Mouse (Mus musculus) liver, postnatal 0 days (tissue): ENCODE measurements at regions not wholly inside any gene's neighbourhood (a gene's known extent, or its start where the extent isn't known, plus 50 kb on each side); places are given as distances from the start of the nearest gene placed in this dataset.
A peak's percentile ranks its signal among the peaks of the same experiment; 100 is the strongest.

ENCODE experiments used
- ATAC-seq: fragments of 200-750 bp; cut with Nextera tagmentation; 2 replicates; pipeline ENCODE4 v1.8.0; 2017; ENCODE audit warnings: mild to moderate bottlenecking, moderate library complexity
- DNase-seq: peaks from one replicate; pipeline ENCODE4 v3.0.0-alpha.2; 2016
- H3K27ac ChIP-seq: fragments of 300-500 bp; sonication (generic); 2 replicates; pipeline ENCODE4 v1.5.1; 2014; ENCODE audit warnings: antibody characterized with exemption, moderate library complexity, mild to moderate bottlenecking, low read depth
- H3K27me3 ChIP-seq: fragments of 300-500 bp; sonication (generic); 2 replicates; pipeline ENCODE4 v1.6.1; 2014; ENCODE audit warnings: low read length, control low read depth, mixed read lengths; ENCODE audit not compliant: insufficient read depth
- H3K36me3 ChIP-seq: fragments of 300-500 bp; sonication (generic); replicated peaks from 2 replicates; pipeline ENCODE4 v1.6.1; 2014; ENCODE audit warnings: mild to moderate bottlenecking, control low read depth, low read length, moderate library complexity, mixed read lengths; ENCODE audit not compliant: insufficient read depth
- H3K4me1 ChIP-seq: fragments of 300-500 bp; sonication (generic); 2 replicates; pipeline ENCODE4 v1.6.1; 2014; ENCODE audit warnings: antibody characterized with exemption, mild to moderate bottlenecking, control low read depth; ENCODE audit not compliant: insufficient read depth
- H3K4me2 ChIP-seq: fragments of 300-500 bp; sonication (generic); 2 replicates; pipeline ENCODE4 v1.6.1; 2014; ENCODE audit warnings: low read depth, mild to moderate bottlenecking, low read length, moderate library complexity, mixed read lengths
- H3K4me3 ChIP-seq: fragments of 300-500 bp; sonication (generic); 2 replicates; pipeline ENCODE4 v1.5.1; 2014; ENCODE audit warnings: low read depth, low read length
- H3K9ac ChIP-seq: fragments of 300-500 bp; sonication (generic); replicated peaks from 2 replicates; pipeline ENCODE4 v1.6.1; 2014; ENCODE audit warnings: mild to moderate bottlenecking, moderate library complexity
- H3K9me3 ChIP-seq: fragments of 300-500 bp; sonication (generic); 2 replicates; pipeline ENCODE4 v1.6.1; 2016; ENCODE audit warnings: mild to moderate bottlenecking, control low read depth, low read length, mixed read lengths
- CTCF ChIP-seq: sonication (generic); IDR thresholded peaks from 2 replicates; pipeline ENCODE4 v1.5.1; 2016; ENCODE audit warnings: antibody characterized with exemption, low read depth
- EP300 ChIP-seq: IDR thresholded peaks from 2 replicates; pipeline ENCODE4 v1.6.1; 2016; ENCODE audit warnings: antibody characterized with exemption, low read depth, mild to moderate bottlenecking
- WGBS: fragments of 180-500 bp; shearing (Covaris S2); extraction: QIAGEN DNeasy Blood & Tissue Kit; methylation state at CpG from one replicate; pipeline ENCODE4 v1.1.7; 2014; ENCODE audit not compliant: insufficient replicate concordance; 5-methylcytosine and 5-hydroxymethylcytosine counted together

GRCm38 (mm10) chr5:4535951-4536350, 221.9 kb downstream of the Fzd1 start:
- no peak overlapping the region for H3K4me3 ChIP-seq
- no peak overlapping the region for H3K9ac ChIP-seq
- H3K27me3 ChIP-seq: no peaks in the 10 kb centered on the region
- WGBS: 69% methylated on average over 8 of the region's 8 CpGs
- no peak for TF ChIP-seq EP300
- no peak for TF ChIP-seq CTCF
- ATAC-seq (no peak), DNase-seq (no peak)
- H3K4me2 ChIP-seq: no peak overlapping the region
- H3K36me3 ChIP-seq: no peaks in the 10 kb centered on the region
- no peak overlapping the region for H3K27ac ChIP-seq
- no peaks in the 10 kb centered on the region for H3K4me1 ChIP-seq
- H3K9me3 ChIP-seq: no peaks in the 10 kb centered on the region

- H3K4me2 ChIP-seq: no peak overlapping the region
- no peak for TF ChIP-seq EP300
- no peak for TF ChIP-seq CTCF
- no peak overlapping the region for H3K4me3 ChIP-seq
- ATAC-seq: no peak
- H3K4me1 ChIP-seq: no peaks in the 10 kb centered on the region
- no peaks in the 10 kb centered on the region for H3K36me3 ChIP-seq
- no peak for DNase-seq
- 66% methylated on average over 2 of the region's 2 CpGs for WGBS
- H3K9me3 ChIP-seq: no peaks in the 10 kb centered on the region
- H3K27ac ChIP-seq: no peak overlapping the region
- H3K27me3 ChIP-seq: no peaks in the 10 kb centered on the region
- H3K9ac ChIP-seq: no peak overlapping the region
Observed at GRCm38 (mm10) chr5:4534512-4534911, 223.3 kb downstream of the Fzd1 start.

- H3K4me2 ChIP-seq: no peak overlapping the region; the same call in 1 of the 2 replicates
- H3K9ac ChIP-seq: no peak overlapping the region
- ATAC-seq (peak; percentile 81), DNase-seq (peak; percentile 34)
- no peak overlapping the region for H3K4me3 ChIP-seq
- H3K9me3 ChIP-seq: no peaks in the 10 kb centered on the region
- WGBS: 31% methylated on average over 10 of the region's 10 CpGs
- H3K27me3 ChIP-seq: no peaks in the 10 kb centered on the region
- TF ChIP-seq CTCF (no peak), EP300 (peak; percentile 34; the same call in 1 of the 2 replicates)
- H3K36me3 ChIP-seq: no peaks in the 10 kb centered on the region
- peak overlapping the region; percentile 35; the same call in 1 of the 2 replicates for H3K27ac ChIP-seq
- no peaks in the 10 kb centered on the region for H3K4me1 ChIP-seq
Observed at GRCm38 (mm10) chr5:4530236-4531067, 227.4 kb downstream of the Fzd1 start.

- Histone ChIP-seq H3K36me3 (no peaks in the 10 kb centered on the region), H3K4me1 (no peaks in the 10 kb centered on the region), H3K27ac (no peak overlapping the region), H3K9ac (no peak overlapping the region), H3K9me3 (no peaks in the 10 kb centered on the region), H3K27me3 (no peaks in the 10 kb centered on the region), H3K4me3 (no peak overlapping the region), H3K4me2 (no peak overlapping the region)
- ATAC-seq (no peak), DNase-seq (no peak)
- 64% methylated on average over 9 of the region's 9 CpGs for WGBS
- no peak for TF ChIP-seq CTCF
- TF ChIP-seq EP300: no peak
Observed at GRCm38 (mm10) chr5:4526042-4526815, 231.6 kb downstream of the Fzd1 start.

GRCm38 (mm10) chr5:4500599-4500998, 257.2 kb downstream of the Fzd1 start:
- no peak overlapping the region for H3K4me3 ChIP-seq
- 69% methylated on average over 3 of the region's 3 CpGs for WGBS
- TF ChIP-seq CTCF: no peak
- no peaks in the 10 kb centered on the region for H3K36me3 ChIP-seq
- no peaks in the 10 kb centered on the region for H3K4me1 ChIP-seq
- H3K9me3 ChIP-seq: no peaks in the 10 kb centered on the region
- H3K27me3 ChIP-seq: no peaks in the 10 kb centered on the region
- ATAC-seq (no peak), DNase-seq (no peak)
- no peak overlapping the region for H3K9ac ChIP-seq
- no peak overlapping the region for H3K4me2 ChIP-seq
- no peak overlapping the region for H3K27ac ChIP-seq

GRCm38 (mm10) chr5:4499036-4499435, 258.8 kb downstream of the Fzd1 start:
- no peak overlapping the region for H3K4me3 ChIP-seq
- no peak overlapping the region for H3K9ac ChIP-seq
- DNase-seq: no peak
- TF ChIP-seq CTCF: no peak
- TF ChIP-seq EP300: no peak
- no peaks in the 10 kb centered on the region for H3K27me3 ChIP-seq
- no peaks in the 10 kb centered on the region for H3K9me3 ChIP-seq
- no peak for ATAC-seq
- H3K27ac ChIP-seq: no peak overlapping the region
- H3K4me2 ChIP-seq: no peak overlapping the region
- no peaks in the 10 kb centered on the region for H3K4me1 ChIP-seq
- no peaks in the 10 kb centered on the region for H3K36me3 ChIP-seq
- WGBS: 30% methylated on average over 4 of the region's 4 CpGs
